Mouse (Mus musculus): ENCODE measurements around the gene 4930539E08Rik.
A peak's percentile ranks its signal among the peaks of the same experiment; 100 is the strongest.

4930539E08Rik gene

DNA sequence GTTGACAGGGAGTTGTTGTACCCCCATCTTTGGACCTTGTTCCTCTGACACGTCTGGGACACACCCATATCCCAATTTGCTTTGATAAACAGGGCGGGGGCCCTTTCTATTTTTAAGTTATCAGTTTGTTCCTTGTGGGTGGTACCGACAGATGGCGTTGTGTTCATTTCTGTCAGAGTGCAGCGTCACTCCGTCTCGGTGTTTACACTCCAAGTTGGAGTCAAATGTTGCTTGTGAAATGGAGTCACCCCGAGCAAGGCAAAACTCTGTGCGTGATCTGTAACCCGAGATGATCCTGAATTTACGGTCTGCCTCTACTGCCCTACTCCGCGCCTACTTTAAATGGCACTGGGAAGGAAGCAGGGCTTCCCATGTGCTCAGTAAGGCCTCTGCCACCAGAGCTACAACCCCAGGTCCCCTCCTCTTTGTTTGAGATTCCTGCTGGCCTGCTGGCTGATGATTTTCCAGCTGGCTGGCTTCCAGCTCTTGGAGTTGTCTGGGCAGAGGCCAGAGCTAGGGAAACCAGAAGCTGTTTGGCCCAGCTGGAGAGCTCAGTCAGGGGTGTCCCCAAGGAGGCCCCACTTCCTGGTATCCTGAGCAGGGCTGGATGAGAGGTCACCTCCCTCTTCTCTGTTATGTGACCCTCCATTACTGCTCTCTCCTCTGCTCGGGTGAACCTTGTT, 15.4 kb upstream of the 4930539E08Rik start:
- no peak for DNase-seq (ENCODE audit: low spot score in 2 of 2)

DNA sequence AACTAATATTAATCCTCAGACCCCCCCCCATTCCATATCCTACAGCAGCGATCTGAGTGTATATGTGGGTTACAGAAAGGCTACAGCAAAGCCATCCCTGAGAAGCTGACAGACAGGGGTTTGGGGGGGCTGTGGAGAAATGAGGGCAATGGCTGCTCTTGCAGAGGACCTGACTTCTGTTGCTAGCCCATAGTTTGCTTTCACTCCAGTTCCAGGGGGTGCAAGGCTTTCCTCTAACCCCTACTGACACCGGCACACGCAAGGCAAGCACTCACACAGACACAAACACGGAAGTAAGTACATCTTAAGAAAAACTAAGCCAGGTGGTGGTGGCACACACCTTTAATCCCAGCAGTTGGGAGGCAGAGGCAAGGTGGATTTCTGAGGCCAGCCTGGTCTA, 14.2 kb upstream of the 4930539E08Rik start:
- DNase-seq (ENCODE audit: low spot score in 2 of 2) = no peak

DNA sequence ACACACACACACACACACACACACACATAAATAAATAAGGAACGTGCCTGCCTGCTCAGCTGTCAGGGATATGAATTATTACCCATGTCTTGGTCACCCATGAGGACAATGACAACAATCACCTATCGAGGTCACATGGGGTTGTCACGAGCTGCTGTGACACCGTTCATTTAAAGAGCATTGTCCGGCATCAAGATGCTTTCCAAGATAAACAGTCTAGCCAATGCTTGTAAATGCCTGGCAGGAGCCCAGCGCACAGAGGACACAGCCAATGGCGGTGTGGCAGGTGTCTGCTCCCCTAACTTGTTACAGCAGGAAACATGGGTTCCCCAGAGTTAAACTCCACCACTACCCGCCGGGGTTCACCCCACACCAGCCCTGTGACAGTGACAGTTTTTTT, 12.9 kb upstream of the 4930539E08Rik start:
- DNase-seq (ENCODE audit: low spot score in 2 of 2) = no peak

DNA sequence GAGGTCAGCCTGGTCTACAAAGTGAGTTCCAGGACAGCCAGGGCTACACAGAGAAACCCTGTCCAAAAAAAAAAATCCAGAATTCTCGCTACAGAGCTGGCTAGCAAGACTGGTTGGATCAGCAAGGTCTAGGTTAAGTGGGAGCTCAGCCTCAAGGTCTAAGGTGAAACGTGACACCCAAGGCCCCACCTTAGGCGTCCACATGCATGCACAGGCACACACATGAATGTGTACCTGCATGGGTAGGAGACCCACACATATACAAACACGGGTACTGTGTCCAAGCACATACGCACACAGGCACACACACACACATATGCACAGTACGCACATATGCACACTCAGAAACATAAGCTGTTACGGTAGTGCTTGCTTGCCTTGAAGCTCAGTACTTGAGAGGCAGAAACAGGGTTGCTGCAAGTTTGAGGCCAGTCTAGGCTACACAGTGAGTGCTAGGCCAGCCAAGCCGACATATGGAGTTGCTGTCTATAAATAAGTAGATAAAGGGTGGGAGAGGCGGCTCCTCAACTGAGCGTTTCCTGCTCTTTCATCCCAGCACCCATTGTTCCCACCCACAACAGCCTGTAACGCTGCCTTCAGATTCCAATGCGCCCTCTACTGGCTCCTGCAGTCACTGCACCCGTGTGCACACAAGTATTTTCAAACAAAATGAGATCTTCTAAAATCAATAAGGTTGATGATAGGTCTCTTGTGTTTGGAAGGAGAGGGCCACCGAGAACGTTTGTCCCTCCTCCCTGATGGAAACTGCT, 11.9 kb upstream of the 4930539E08Rik start:
- DNase-seq (ENCODE audit: low spot score in 2 of 2) = peak in 1 of 2 experiments; percentile 52

DNA sequence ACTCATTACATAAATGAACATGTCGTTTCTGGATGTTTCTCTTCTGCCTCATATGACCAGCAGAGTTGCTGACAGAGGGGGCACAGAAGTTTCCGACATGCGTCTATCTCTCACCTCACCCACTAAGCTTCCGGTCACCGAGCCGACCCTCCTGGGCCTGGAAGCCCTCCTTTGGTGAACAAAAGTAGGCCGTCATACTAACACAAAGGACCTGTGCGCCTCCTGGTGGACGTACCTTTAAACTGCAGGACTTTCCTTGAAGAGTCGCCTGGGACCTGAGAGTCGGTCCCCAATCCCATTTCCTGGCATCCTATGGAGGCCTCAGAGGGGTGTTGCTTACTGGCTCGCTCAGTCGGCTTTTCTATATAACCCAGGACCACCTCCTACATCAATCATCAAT, 11.3 kb upstream of the 4930539E08Rik start:
- DNase-seq (ENCODE audit: low spot score in 2 of 2) = peak; percentile 79 to 80

DNA sequence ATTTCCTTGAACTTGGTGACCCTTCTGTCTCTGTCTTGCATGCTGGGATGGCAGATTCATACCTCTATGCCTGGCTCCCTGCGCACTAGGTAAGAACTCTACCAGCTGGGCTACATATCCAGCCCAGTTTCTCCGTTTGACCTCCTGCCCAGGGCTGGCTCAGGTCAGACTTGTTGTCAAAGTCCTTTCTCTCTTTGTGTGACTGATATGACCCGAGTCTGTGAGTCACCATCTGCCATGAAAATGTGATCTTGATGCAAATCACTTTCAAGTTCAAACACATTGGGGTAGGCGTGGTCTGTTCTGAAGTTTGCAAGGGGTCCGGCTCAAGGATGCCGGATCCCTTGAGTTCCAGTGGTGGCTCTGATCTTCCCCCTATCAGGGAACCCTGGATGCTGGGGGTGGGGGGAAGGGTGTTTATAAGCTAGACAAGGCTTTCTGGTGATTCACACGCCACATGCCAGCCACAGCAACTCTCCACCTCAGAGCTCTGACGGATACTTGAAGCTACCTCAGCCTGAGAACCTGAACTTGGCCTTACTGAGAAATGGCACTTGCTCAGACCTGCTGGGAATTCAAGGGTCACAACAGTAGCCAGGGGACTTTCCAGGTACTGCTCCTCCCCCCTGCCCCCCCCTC, 10.0 kb upstream of the 4930539E08Rik start:
- DNase-seq (ENCODE audit: low spot score in 2 of 2) = peak in 1 of 2 experiments; percentile 34

DNA sequence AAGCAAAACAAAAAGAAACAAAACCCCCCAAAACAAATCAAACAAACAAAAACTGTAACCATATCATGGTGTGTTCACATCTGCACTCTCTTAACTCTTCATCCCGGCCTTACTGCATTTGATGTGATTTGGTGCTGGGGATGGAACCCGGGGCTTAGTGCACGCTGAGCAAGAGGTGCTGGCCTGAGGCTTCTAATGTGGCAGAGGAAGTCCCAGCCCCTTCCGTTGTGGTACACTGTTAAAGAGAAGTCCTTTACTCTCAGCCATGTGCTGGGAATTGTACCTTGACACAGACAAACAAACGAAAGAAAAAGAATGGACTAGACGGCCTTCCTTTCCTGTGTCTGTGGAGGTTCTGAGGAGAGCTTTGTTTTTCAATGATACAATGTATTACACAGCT, 7.0 kb upstream of the 4930539E08Rik start:
- DNase-seq (ENCODE audit: low spot score in 2 of 2) = no peak

DNA sequence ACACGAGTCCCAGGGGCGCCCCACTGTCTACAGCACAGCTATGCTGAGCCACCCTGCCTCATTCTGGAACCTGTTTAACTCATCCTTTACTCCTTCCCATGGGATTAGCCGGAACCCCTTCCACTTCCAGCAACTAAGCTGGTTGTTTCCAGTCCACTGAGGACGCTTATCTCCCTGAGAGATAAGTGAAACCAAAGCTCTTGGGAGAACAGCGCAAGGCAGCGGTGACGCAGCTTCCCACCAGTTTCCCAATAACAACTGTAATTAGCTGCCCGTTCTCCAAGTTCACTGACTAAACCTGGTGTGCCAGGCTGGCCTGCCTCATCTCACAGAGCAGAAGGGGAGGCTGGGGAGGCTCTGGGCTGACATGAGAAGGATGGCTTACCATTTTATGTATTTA, 6.0 kb upstream of the 4930539E08Rik start:
- no peak for DNase-seq (ENCODE audit: low spot score in 2 of 2)

DNA sequence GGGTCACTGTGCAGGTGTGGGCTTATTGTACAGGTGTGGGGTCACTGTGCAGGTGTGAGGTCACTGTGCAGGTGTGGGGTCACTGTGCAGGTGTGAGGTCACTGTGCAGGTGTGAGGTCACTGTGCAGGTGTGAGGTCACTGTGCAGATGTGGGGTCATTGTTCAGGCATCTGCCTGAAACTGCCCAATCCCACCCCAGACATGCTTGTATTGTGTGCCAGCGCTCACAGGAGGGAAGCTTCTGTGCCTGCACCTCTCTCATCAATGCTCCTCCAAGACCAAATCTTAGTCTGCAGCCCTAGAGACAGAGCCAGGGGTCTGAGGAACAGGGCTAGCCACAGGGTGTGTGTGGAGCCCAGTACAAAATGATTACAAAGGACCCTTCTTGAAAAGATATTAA, 1.4 kb upstream of the 4930539E08Rik start:
- no peak for DNase-seq (ENCODE audit: low spot score in 2 of 2)

DNA sequence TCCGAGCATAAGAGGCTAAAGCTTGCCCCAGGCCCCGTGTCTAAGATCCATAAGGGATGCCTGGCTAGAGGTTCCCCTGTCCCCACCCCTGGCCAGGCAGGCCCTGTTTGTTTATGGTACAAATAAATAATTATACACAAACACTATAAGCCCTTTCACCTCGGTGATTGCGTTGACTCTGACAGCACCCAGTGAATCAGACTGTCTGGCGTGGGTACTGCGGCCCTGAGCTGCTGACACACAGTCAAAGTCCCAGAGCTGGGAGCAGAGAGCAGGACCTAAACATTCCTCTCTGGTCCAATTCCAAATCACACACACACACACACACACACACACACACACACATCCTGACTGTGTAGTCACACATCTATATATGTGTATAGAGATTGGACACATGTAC, 1.2 kb downstream of the 4930539E08Rik start:
- no peak for DNase-seq (ENCODE audit: low spot score in 2 of 2)

DNA sequence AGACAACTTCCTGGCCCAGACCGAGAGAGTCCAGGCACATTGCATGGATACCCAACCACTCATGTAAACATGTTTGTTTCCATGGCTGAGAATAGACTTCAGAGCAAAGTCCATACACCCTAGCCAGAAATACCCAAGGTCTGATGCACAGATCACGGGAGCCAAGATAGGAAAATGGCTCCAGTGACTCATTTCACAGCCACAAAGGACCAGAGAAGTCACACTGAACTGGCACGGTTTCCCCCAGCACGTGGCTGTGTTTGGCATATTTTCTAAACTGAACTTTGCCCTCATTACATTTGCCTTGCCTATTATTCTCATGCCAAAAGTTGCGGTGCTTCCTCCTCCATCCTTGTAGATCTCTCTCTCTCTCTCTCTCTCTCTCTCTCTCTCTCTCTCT, 1.9 kb downstream of the 4930539E08Rik start:
- no peak for DNase-seq (ENCODE audit: low spot score in 2 of 2)

DNA sequence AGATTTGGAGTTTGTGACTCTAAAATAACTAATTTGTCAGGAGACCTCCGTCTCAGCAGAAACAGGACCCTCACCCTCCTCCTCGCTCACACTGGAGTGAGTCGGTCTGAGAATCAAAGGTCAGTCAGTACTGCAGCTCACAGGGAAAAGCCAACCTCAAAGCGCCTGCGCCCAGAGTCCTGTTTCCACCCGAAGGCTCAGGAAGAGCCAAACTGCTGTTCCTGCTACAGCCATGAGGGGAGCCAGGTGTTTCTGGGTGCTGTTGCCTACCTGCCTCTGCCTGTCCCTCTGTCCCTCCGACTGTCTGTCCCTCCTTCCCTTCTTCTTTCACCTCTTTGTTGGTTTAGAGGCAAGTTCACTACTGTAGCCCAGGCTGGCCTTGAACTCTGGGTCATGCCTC, 5.0 kb downstream of the 4930539E08Rik start:
- DNase-seq (ENCODE audit: low spot score in 2 of 2) = no peak

DNA sequence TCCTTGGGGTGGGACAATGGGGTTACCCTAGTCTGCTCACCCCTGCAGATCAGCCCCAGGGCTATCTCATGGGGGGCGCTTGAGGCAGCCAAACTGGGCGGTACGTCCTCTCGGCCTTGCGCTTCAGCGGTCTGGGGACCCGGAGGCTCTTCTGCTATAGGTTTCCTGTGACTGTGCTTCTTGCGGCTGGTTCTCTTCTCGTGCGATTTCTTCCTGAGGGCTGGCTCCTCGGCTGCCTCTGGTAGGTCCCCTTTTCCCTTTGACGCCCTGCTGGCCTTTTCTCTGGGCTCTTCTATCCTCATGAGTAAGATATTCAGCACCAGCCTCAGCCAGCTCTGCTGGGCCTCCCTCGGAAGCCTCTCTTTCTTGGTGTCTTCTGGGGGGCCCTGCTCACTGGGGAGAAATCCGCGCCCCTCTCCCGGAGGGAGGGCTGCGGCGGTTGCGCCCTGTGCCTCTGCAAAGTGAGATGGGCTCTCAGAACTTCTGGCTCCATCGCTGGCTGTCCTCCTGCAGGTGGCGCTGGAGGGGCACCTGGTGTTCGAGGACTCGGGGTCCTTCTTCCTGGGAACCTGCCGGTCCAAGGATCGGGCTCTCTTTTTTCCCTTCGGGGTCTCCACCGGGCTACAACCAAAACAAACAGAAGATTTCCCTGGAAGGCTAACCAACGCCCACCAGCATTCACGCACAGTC, 5.7 kb downstream of the 4930539E08Rik start:
- peak; percentile 49 to 54 for DNase-seq (ENCODE audit: low spot score in 2 of 2)

DNA sequence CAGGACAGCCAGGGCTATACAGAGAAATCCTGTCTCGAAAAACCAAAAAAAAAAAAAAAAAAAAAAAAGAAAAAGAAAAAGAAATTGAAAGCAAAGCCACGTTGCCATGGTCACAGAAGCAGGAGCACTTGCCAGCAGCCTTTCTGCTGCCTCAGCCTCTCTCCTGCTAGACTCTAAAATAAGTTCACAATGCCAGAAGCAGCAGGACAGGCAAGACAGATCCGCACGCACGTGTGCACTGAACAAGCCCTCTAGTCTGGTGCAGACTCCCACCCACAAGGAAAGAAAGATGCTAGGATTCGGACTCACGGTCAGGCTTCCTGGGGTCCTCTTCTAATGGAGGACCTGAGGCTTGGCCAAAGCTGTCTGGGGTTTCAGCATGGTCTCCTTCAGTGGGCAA, 7.2 kb downstream of the 4930539E08Rik start:
- no peak for DNase-seq (ENCODE audit: low spot score in 2 of 2)

DNA sequence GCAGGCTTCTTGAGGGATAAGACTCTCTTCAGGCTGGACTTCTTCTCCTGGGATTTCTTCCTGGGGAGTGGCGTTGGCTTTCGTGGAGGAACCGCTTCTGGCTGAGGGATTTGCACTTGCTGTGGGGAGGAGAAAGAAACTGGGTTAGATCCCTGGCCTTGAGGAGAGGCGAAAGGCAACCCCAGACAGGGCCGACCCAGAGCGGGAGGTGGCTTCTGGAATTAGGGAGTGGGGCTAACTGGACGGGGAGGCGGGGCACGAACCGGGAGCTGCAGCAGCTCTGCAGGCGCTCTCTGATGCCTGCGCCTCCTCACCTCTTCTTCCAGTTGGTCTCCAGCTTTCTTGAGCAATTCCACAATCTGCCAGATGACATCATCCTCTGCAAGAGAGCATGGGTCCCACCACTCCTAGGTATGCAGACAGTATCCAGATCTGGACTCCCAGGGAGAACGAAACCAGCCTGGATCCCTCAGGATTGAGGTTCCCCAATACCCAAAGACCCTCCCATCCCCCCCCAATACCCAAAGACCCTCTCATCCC, 9.7 kb downstream of the 4930539E08Rik start:
- no peak for DNase-seq (ENCODE audit: low spot score in 2 of 2)

DNA sequence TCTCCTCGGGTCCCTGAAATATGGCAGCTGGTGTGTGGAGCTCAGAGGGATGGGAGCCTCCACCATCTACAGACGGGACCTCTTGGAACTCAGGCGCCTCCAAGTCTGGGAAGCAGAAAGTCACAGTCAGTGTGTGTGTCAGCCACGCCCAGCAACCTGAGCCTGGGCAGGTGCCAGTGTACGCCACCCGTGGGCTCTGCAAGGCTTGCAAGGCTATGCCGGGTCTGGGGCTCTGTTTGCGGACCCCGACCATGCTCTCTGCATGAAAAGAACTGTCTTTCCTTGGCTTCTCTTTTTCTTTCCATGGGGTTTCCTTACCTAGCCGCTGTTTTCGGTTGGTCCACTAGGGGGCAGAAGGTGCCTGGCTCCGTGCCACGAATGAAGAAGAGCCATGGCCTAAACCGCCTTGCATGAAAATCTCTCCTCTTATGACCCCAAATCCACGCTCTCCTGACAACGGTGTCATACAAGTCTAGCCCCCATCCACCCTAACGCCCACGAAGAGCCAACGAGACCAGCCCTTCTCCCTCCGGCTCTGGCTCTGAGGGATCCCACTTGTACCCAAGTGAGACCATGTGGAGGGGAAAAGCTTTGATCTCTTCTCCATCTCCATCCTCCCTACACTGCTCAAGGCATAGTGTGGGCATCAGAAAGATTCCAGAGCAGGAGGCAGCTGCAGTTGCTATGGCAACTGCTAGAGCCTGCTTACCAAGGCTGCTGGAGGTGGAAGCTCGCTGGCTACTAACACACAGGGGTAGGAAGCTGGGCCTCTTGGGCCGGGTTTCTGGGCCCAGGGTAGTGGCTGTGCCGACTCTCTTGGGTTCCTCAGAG, 10.4 kb downstream of the 4930539E08Rik start:
- DNase-seq (ENCODE audit: low spot score in 2 of 2) = peak; percentile 54 to 63

DNA sequence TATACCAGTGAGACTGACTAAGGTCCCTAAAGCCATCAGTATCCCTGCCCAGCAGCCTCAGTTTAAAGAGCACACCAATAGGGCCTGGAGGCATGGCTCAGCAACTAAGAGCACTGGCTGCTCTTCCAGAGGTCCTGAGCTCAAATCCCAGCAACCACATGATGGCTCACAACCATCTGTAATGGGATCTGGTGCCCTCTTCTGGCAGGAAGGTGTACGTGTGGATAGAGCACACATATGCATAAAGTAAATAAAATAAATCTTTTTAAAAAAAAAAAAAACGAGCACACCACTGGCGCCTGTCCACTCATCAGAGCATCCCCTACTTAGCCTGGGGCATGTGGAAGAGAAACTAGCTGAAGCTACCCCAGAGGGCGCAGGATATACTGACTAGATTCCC, 13.6 kb downstream of the 4930539E08Rik start:
- DNase-seq (ENCODE audit: low spot score in 2 of 2) = no peak

DNA sequence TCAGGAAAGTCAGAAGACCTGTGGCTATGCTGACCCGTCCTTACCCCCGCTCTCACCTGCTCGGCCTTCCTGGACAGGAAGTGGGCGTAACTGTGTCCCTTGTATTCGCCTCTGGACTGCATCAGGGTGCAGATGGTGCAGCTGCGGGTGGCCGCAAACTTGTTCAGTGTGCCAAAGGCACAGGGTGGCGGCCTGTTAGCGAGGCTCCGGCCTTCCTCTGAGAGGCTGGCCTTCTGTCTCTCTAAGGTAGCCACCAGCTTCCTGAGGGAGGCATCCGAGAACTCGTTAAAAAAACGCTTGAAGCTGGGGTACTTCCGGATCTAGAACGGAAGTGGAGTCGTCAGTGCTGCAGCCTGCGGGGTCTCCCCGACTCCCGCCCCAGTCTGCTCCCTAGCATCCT, 15.7 kb downstream of the 4930539E08Rik start:
- no peak for DNase-seq (ENCODE audit: low spot score in 2 of 2)

DNA sequence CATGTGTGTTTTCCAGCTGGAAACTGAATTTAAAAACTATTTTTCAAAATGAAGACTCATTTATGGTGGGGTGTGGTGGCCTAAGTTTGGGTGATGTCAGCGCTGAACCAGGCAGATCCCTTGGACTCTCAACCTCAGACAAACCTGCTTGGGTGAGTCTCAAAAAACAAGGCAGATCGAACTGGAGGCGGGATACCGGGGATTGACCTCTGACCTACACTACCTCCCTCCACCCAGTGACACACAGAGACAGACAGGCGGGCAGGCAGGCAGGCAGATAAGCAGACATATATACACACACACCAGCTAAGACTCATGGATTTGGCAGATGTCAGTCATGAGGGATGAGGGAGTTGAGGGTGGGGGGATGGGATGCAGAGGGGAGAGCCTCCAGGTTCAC, 16.9 kb downstream of the 4930539E08Rik start:
- no peak for DNase-seq (ENCODE audit: low spot score in 2 of 2)

DNA sequence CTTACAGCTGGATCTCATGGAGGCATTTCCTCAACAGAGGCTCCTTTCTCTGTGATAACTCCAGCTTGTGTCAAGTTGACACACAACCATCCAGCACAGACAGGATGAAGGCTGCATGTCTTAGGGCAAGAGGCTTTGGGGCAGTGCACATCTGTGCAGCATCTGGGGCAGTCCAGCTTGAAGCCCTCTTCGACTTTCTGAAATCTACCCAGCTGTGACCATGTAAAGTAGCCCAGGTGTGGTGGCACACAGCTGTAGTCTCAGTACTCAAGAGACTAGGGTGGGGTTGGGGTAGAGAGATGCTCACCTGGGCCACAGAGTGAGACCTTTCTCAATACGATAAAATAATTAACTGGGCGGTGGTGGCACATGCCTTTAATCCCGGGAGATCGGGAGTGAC, 17.3 kb downstream of the 4930539E08Rik start:
- DNase-seq (ENCODE audit: low spot score in 2 of 2) = no peak

DNA sequence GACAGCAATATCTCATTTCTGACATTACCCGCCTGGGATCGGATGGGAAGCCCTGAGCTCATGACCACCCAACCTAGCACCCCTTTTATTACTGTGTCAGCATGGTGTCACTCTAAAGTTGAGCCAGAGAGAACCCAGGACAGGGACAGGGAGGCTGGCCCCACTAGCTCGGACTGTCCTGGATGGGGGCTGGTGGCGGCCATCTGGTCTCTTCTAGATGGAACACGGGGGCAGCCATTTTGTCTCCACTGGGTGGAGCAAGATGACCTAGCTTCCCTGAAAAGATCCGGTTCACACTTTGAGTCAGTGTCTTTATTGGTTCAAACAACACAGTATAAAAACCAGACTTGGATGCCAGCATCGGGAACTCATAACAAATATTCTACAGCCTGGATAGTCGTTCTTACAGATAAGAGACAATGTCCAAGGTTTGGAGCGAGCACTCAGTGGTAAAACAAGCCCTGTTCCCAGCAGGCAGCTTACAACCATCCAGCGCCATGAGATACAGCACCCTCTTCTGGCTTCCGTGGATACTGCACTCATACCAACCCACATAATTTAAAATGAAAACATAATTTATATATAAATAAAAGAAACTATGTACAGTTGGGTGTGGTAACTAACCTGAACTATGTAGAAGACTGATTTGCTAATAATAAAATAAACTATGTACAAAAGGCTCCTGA, 18.9 kb downstream of the 4930539E08Rik start:
- no peak for DNase-seq (ENCODE audit: low spot score in 2 of 2)
